Mouse (Mus musculus) fibroblast of lung, adult 2 months (primary cell): ENCODE data around the gene Tlr6.

ENCODE experiments used
- DNase-seq: peaks from one replicate; pipeline ENCODE4 v3.0.0-alpha.2; 2011; ENCODE audit warnings: low read depth

Gene Tlr6

DNA sequence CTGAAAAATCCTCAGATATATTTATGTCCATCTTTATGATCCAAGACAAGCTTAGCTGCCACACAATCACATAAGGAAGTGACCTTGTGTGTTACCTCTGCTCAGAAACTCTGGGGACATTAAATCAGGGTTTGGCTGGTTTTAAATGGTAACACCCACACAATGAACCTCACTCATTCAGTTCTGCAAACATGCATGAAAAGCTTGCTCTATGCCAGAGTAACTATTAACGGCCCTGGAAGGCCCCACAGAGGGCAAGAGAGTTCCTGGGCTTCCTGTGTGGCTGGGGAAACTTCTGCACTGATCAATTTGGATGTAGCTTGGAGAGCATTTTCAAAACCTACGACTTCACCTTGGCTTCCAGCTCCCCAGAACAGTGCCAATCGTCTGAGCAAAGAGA lies 27.7 kb downstream of the Tlr6 start:
- no peak for DNase-seq

DNA sequence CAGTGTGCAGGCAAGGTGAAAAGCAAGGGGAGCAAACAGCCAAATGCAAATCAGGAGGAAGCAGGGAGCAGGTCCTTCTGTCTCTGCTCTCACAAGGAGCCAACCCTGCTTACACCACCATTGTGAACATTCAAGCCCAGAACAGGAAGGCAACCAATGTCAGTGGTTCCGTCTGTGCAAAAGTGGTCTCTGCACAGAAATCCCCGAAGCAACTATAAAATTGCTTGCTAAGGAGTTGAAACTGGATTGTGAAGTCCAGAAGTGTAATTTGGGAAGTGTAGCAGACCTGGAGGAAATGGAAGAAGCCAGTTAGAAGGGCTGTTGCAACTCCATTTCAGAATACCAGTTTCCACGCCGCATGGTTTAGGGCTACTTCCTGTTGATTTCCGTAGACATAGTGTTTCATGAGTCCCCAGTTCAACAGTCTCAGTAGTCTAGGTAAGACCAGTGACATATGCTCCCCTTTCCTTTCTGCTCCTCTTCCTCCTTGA lies 37.0 kb downstream of the Tlr6 start:
- DNase-seq = no peak

DNA sequence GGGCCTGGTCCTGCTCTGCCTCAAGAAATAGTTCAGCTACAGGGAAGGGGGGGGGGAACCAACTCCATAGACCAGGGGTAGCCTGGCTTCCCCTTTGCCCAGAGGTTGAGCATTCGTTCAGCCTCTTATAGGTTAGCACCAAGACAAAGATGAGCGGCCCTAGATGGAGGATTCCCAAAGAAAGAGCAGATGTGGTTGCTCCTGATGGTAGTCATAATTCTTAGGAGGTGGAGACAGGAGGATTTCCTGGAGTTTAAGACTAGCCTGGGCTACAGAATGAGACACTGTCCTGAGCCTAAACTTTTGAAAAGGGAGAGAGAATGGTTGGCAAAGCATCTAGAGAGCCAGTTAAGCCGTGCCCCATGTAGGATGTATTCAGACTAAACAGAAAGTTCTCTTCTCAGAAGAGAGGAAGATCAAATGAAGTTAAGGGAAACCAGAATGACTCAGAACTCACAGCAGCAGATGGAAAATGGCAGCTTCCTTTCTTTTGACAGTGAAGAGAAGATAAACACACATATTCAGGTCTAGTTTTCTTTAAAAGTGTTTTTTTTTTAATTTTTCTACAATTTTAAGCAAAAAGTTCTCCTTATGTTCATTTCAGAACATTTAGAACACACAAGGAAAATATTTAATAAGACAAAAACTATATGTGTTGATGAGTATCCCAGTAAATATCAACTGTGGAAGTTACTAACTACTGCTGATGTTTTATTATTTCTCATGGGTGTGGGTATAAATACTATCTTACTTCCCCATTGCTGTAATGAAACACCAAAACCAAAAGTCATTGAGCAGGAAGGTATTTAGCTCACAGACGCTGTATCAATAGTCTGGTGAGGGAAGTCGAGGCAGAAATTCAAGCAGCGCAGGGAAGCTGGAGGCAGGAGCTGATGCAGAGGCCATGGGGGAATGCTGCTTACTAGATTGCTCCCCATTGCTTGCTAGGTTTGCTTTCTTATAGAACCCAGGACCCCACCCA lies 41.0 kb downstream of the Tlr6 start:
- no peak for DNase-seq

DNA sequence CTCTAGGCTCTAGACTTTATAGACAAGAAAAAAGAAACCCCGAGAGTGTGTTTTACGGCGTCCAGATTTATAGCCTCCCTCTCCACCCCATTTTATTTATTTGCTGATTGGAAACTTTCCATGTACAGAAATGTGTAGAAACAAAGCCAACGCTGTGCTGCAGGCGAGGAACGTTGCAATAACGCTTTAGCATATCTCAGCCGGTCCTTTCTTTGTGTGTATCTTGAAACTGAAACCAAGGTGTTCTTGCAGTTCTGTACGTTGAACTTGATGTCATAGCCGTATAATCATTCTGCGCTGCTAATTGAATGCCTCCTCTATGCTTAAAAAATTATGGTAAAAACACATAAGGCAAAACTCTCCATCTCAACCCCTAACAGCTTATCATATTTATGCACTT lies 42.2 kb downstream of the Tlr6 start:
- no peak for DNase-seq

DNA sequence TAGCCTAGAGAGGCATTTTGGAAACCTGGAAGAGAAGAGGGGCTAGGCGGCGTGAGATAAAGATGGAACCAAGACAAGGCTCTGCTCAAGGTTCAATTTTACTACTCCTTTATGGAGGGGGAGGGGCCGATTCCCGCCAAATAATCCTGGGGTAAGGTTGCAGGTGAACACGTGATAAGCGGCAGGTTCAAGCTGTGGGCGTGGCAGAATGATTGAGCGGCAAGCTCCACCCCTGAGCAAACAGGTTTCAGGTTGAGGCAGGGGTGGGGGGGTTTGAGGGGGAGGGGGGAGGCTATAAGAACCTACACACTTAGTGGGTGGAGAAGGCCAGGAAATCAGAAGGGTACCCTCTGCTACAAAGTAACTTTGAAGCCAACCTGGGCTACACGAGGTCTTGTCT lies 42.7 kb downstream of the Tlr6 start:
- DNase-seq = no peak

DNA sequence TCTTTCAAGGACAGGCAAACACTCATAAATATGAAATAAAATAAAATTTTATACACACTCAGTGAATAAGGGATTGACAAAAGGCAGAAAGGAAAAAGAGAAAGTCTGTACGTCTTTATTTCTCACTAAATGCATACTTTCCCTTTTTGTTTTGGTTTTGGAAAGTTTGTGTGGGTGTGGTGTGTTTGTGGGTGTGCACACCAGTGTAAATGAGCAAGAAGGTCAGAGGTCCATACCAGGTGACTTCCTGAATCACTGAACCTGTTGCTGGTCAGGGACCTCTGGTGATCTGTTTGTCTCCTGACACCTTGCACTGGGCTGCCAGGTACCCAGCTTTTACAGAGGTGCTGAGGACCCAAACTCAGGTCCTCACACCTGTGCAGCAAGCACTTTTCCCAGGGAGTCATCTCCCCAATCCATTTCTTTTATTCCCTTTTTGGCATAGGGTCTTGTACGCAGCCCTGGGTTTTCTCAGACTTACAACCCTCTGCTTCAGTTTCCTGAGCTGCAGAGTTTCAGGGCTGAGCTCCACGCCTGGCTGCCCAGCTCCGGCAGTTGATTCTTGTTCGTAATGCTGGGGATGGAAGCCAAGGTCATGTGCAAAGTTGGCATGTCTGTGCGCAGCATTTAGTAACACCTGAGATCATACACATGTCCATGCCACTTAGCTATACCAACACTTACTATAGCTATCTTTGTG lies 51.2 kb downstream of the Tlr6 start:
- DNase-seq = no peak

DNA sequence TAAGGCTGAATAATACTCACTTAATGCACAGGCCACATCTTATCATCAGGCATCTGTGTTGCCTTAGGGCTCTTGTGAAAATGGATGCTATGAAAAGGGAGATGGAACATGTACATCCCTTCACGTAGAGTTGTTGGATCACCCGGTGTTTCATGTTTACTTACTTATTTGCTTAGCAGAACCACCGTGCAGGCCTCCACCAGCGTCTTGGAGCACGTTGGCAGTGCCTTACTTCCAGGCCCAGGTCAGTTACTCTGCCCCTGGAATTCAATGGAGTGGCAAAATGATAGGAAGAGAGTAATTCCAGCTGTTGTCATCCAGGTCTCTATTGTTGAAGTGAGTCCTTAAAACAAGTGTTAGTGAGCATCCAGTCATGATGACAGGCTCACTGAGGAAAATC lies 52.0 kb downstream of the Tlr6 start:
- no peak for DNase-seq

DNA sequence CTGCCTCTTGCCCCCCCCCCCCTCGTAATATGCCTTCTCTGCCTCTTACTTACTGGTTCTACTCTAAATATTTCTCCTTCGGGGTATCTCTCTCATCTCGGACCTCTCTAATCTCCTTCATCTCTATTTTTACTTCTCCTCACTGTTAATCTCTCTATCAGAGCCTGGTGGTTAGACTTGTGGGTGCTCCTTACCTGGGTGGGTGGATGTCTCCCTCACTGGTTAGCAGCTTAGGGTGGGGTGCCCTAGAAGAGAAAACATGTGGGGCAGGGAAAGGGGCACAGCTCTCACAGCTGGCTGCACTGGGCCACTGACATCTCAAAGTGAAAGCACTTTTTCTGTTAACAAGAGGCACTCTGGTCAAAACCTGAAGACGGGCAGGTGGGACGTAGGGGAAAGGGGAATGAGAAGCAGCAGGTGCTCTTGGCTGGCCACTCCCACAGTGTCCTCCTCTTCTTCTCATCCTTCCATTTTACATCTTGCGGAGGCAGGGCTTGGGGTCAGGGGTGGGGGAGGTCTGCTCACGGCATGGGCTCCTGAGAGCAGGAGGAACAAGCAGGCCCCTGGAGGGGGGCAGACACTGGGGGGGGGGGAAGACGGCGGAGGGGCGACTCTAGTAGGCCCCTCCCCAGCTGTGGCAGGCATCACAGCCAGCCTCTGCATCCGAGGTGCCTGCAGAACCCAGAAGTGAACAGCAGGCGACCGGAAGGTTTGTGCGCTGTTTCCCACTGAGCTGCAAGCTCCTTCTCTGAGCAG lies 54.2 kb downstream of the Tlr6 start:
- no peak for DNase-seq
